Mouse (Mus musculus) heart, postnatal 4 days (tissue): ENCODE data around the gene Pnliprp2. TPM values are rescaled to one million over a fixed set of nuclear protein-coding genes. Genes with fewer than 3 reads are reported as not detected.
A peak's percentile ranks its signal among the peaks of the same experiment; 100 is the strongest.

Source experiments
- DNase-seq: peaks from one replicate; pipeline ENCODE4 v3.0.0; 2021
- total RNA-seq, 2 experiments: library from RNA; stranded (reverse); gene quantifications; 2 replicates each; pipeline ENCODE4 v1.2.3; 2021

Gene Pnliprp2
- under 1 TPM in 1 of 2 experiments, not detected in 1; 0.16 TPM for total RNA-seq

GRCm38 (mm10) chr19:58759423-58759822 lies at the start of gene Pnliprp2:
Gene Pnliprp2, plus strand, starts transcription at chr19:58759719.
- peak; percentile 8 for DNase-seq

- no peak for DNase-seq
These were observed 41.6 kb upstream of the Pnliprp2 start for GRCm38 (mm10) chr19:58717925-58718324.

GRCm38 (mm10) chr19:58720439-58720838 lies 39.1 kb upstream of the Pnliprp2 start:
- DNase-seq: no peak

GRCm38 (mm10) chr19:58726551-58726950 lies 33.0 kb upstream of the Pnliprp2 start:
- DNase-seq: no peak

GRCm38 (mm10) chr19:58727756-58728155 lies 31.8 kb upstream of the Pnliprp2 start:
- no peak for DNase-seq

- no peak for DNase-seq
These were observed 31.0 kb upstream of the Pnliprp2 start, which contains the start of gene Pnliprp1 for GRCm38 (mm10) chr19:58728445-58729031. Gene Pnliprp1, plus strand, starts transcription at chr19:58728887.

GRCm38 (mm10) chr19:58733216-58733615 lies 26.3 kb upstream of the Pnliprp2 start:
- no peak for DNase-seq

- no peak for DNase-seq
These were observed 21.4 kb upstream of the Pnliprp2 start for GRCm38 (mm10) chr19:58738111-58738510.

GRCm38 (mm10) chr19:58741036-58741435 lies 18.5 kb upstream of the Pnliprp2 start:
- DNase-seq: no peak

- no peak for DNase-seq
These were observed 16.8 kb upstream of the Pnliprp2 start for GRCm38 (mm10) chr19:58742711-58743110.

GRCm38 (mm10) chr19:58743736-58744135 lies 15.8 kb upstream of the Pnliprp2 start:
- DNase-seq: no peak

GRCm38 (mm10) chr19:58747498-58748000 lies 12.0 kb upstream of the Pnliprp2 start:
- no peak for DNase-seq

- no peak for DNase-seq
These were observed 8.7 kb upstream of the Pnliprp2 start for GRCm38 (mm10) chr19:58750822-58751221.

- DNase-seq: no peak
These were observed 8.0 kb upstream of the Pnliprp2 start for GRCm38 (mm10) chr19:58751504-58751903.

GRCm38 (mm10) chr19:58758871-58759270 lies 648 bp upstream of the Pnliprp2 start:
- DNase-seq: no peak

GRCm38 (mm10) chr19:58762316-58762715 lies 2.8 kb downstream of the Pnliprp2 start:
- no peak for DNase-seq

GRCm38 (mm10) chr19:58762848-58763541 lies 3.5 kb downstream of the Pnliprp2 start:
- peak; percentile 83 for DNase-seq

- DNase-seq: no peak
These were observed 7.8 kb downstream of the Pnliprp2 start for GRCm38 (mm10) chr19:58767329-58767728.

GRCm38 (mm10) chr19:58776461-58776860 lies 16.9 kb downstream of the Pnliprp2 start:
- DNase-seq: no peak

GRCm38 (mm10) chr19:58781566-58781965 lies 22.0 kb downstream of the Pnliprp2 start:
- DNase-seq: no peak

GRCm38 (mm10) chr19:58783938-58784337 lies 24.4 kb downstream of the Pnliprp2 start:
- DNase-seq: peak; percentile 35

- no peak for DNase-seq
These were observed 29.7 kb downstream of the Pnliprp2 start for GRCm38 (mm10) chr19:58789194-58789593.

GRCm38 (mm10) chr19:58794284-58794683 lies 34.8 kb downstream of the Pnliprp2 start, which contains the start of gene 1700019N19Rik:
Gene 1700019N19Rik, minus strand, starts transcription at chr19:58794461.
- no peak for DNase-seq
